Mouse (Mus musculus): ENCODE data around the gene Hoxb4. TPM values are rescaled to one million over a fixed set of nuclear protein-coding genes. Genes with fewer than 3 reads are reported as not detected.

The Hoxb4 gene
- polyA plus RNA-seq, 1 experiment from 2014 or later, result 11.3 TPM

GRCm38 (mm10) chr11:96279421-96280233 lies 38.4 kb upstream of the Hoxb4 start:
- Histone ChIP-seq H3K4me1 (replicated peaks) (no peaks in the 10 kb centered on the region; the same call in 1 of the 2 replicates), H3K9ac (peak overlapping the region; percentile 71), H3K36me3 (no peaks in the 10 kb centered on the region), H3K27ac (peak overlapping the region; percentile 81), H3K27me3 (peaks cover 95% of the 10 kb centered on the region), H3K9me3 (no peaks in the 10 kb centered on the region), H3K4me2 (peak overlapping the region; percentile 49), H3K4me3 (peak overlapping the region; percentile 30)
- WGBS, result 3% methylated on average over 31 of the region's 31 CpGs
- 0 out of 2 replicates have a peak, but pooled peaks have one; percentile 50 for ATAC-seq (ENCODE audit: low FRiP score)

- Histone ChIP-seq H3K27me3 (peaks cover 94% of the 10 kb centered on the region), H3K27ac (peak overlapping the region; percentile 81)
These were observed 37.4 kb upstream of the Hoxb4 start for GRCm38 (mm10) chr11:96280399-96281378.

GRCm38 (mm10) chr11:96281396-96281795 lies 36.7 kb upstream of the Hoxb4 start:
- 6% methylated on average over 18 of the region's 18 CpGs for WGBS
- Histone ChIP-seq H3K9ac (peak overlapping the region; percentile 49), H3K4me1 (replicated peaks) (no peaks in the 10 kb centered on the region; the same call in none of the 2 replicates), H3K9me3 (no peaks in the 10 kb centered on the region), H3K4me2 (peak overlapping the region; percentile 54), H3K27ac (peak overlapping the region; percentile 81), H3K27me3 (peaks cover 93% of the 10 kb centered on the region), H3K36me3 (no peaks in the 10 kb centered on the region), H3K4me3 (peak overlapping the region; percentile 48)
- ATAC-seq (ENCODE audit: low FRiP score), result no peak

More at GRCm38 (mm10) chr11:96280399-96281378, 37.4 kb upstream of the Hoxb4 start:
- 11% methylated on average over 8 of the region's 8 CpGs for WGBS
- ATAC-seq (ENCODE audit: low FRiP score), result no peak
- H3K36me3 ChIP-seq, result no peaks in the 10 kb centered on the region
- peak overlapping the region; percentile 71 for H3K9ac ChIP-seq
- no peaks in the 10 kb centered on the region for H3K9me3 ChIP-seq
- H3K4me3 ChIP-seq, result peak overlapping the region; percentile 48
- no peaks in the 10 kb centered on the region; the same call in none of the 2 replicates for H3K4me1 ChIP-seq (replicated peaks)
- H3K4me2 ChIP-seq, result peak overlapping the region; percentile 54

- H3K36me3 ChIP-seq, result no peaks in the 10 kb centered on the region
- H3K9ac ChIP-seq, result peak within 1 kb of the TSS; percentile 84
- H3K4me1 ChIP-seq (replicated peaks), result peaks cover 3% of the 10 kb centered on the region
- H3K9me3 ChIP-seq, result no peaks in the 10 kb centered on the region
- peak within 1 kb of the TSS; percentile 48 for H3K4me3 ChIP-seq
- no peak for ATAC-seq (ENCODE audit: low FRiP score)
- peak within 1 kb of the TSS; percentile 54 for H3K4me2 ChIP-seq
- peaks cover 93% of the 10 kb centered on the region for H3K27me3 ChIP-seq
- WGBS, result under 1% methylated on average over 27 of the region's 27 CpGs
- peak within 1 kb of the TSS; percentile 95 for H3K27ac ChIP-seq
These were observed 36.1 kb upstream of the Hoxb4 start, which contains the start of gene Hoxb8 for GRCm38 (mm10) chr11:96281855-96282570. Hoxb8 (plus strand) TSS chr11:96281905.

- Histone ChIP-seq H3K36me3 (no peaks in the 10 kb centered on the region), H3K4me2 (peak overlapping the region; percentile 54), H3K4me1 (replicated peaks) (peaks cover 3% of the 10 kb centered on the region), H3K27ac (peak overlapping the region; percentile 95), H3K4me3 (peak overlapping the region; percentile 48), H3K27me3 (peaks cover 93% of the 10 kb centered on the region), H3K9me3 (no peaks in the 10 kb centered on the region), H3K9ac (peak overlapping the region; percentile 84)
- WGBS, result under 1% methylated on average over 49 of the region's 49 CpGs
- ATAC-seq (ENCODE audit: low FRiP score), result no peak
These were observed 35.2 kb upstream of the Hoxb4 start for GRCm38 (mm10) chr11:96282795-96283430.

GRCm38 (mm10) chr11:96284041-96284749 lies 33.9 kb upstream of the Hoxb4 start:
- H3K27ac ChIP-seq, result peak overlapping the region; percentile 95
- peaks cover 3% of the 10 kb centered on the region for H3K4me1 ChIP-seq (replicated peaks)
- H3K4me2 ChIP-seq, result peak overlapping the region; percentile 54
- H3K27me3 ChIP-seq, result peaks cover 95% of the 10 kb centered on the region
- WGBS, result under 1% methylated on average over 49 of the region's 49 CpGs
- no peaks in the 10 kb centered on the region for H3K36me3 ChIP-seq
- ATAC-seq (ENCODE audit: low FRiP score), result no peak
- peak overlapping the region; percentile 48 for H3K4me3 ChIP-seq
- peak overlapping the region; percentile 84 for H3K9ac ChIP-seq
- no peaks in the 10 kb centered on the region for H3K9me3 ChIP-seq

- H3K36me3 ChIP-seq, result no peaks in the 10 kb centered on the region
- peak; percentile 67; the same call in 1 of the 2 replicates for ATAC-seq (ENCODE audit: low FRiP score)
- WGBS, result 2% methylated on average over 36 of the region's 37 CpGs
- H3K4me2 ChIP-seq, result peak overlapping the region; percentile 54
- peak overlapping the region; percentile 84 for H3K9ac ChIP-seq
- peak overlapping the region; percentile 48 for H3K4me3 ChIP-seq
- H3K9me3 ChIP-seq, result no peaks in the 10 kb centered on the region
- peaks cover 95% of the 10 kb centered on the region for H3K27me3 ChIP-seq
- H3K27ac ChIP-seq, result peak overlapping the region; percentile 95
- peaks cover 3% of the 10 kb centered on the region for H3K4me1 ChIP-seq (replicated peaks)
These were observed 33.0 kb upstream of the Hoxb4 start for GRCm38 (mm10) chr11:96284774-96285734.

- Histone ChIP-seq H3K4me3 (peak within 1 kb of the TSS; percentile 48), H3K9ac (peak within 1 kb of the TSS; percentile 84)
These were observed 32.0 kb upstream of the Hoxb4 start, which contains the start of gene Hoxb7 for GRCm38 (mm10) chr11:96285771-96286738. Hoxb7 (plus strand) TSS chr11:96286623.

GRCm38 (mm10) chr11:96286739-96287385 lies 31.2 kb upstream of the Hoxb4 start:
- H3K4me1 ChIP-seq (replicated peaks), result peaks cover 3% of the 10 kb centered on the region
- under 1% methylated on average over 55 of the region's 55 CpGs for WGBS
- H3K27ac ChIP-seq, result peak overlapping the region; percentile 95
- H3K4me2 ChIP-seq, result peak overlapping the region; percentile 54
- H3K36me3 ChIP-seq, result no peaks in the 10 kb centered on the region
- ATAC-seq (ENCODE audit: low FRiP score), result no peak
- H3K9ac ChIP-seq, result peak overlapping the region; percentile 84
- H3K9me3 ChIP-seq, result no peaks in the 10 kb centered on the region
- peak overlapping the region; percentile 48 for H3K4me3 ChIP-seq
- peaks cover 94% of the 10 kb centered on the region for H3K27me3 ChIP-seq

More at GRCm38 (mm10) chr11:96285771-96286738, 32.0 kb upstream of the Hoxb4 start, which contains the start of gene Hoxb7:
- ATAC-seq (ENCODE audit: low FRiP score), result no peak
- no peaks in the 10 kb centered on the region for H3K36me3 ChIP-seq
- peak within 1 kb of the TSS; percentile 95 for H3K27ac ChIP-seq
- H3K4me2 ChIP-seq, result peak within 1 kb of the TSS; percentile 54
- H3K4me1 ChIP-seq (replicated peaks), result peaks cover 3% of the 10 kb centered on the region
- peaks cover 97% of the 10 kb centered on the region for H3K27me3 ChIP-seq
- H3K9me3 ChIP-seq, result no peaks in the 10 kb centered on the region
- under 1% methylated on average over 43 of the region's 43 CpGs for whole genome bisulfite sequencing
